ENCODE assay signal across 33 mouse cellular contexts in the genomic region with DNA sequence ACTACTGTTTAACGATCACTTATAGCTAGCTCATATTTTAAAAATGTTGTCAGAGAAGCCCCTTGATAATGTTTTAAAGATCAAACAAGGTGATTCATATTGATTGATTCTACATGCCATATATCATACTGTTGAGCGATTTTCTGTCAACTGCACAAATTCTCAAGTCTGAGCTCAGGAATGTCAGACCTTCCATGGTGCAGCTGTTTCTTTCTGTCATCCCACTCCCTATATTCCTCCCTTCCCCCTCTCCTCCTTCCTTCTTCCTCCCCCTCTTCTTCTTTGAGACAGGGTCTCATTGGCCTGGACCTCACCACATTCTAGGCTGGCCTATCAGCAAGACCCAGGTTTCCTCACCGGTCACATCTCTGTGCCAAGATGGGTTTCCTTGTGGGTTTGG. TPM values are rescaled to one million over a fixed set of nuclear protein-coding genes. Genes with fewer than 3 reads are reported as not detected.
DNase-seq lines count a peak whose midpoint lies in the region; ATAC-seq and TF ChIP-seq lines count a peak whose summit lies in the region.
"Had no signal": no experiment of that assay in that cellular context is flagged by ENCODE, and none has a peak within 500 bp of the region (broad histone marks: within the 10 kb centered on the region; RNA-seq: fewer than 3 reads in every experiment).

No protein-coding gene starts in this region.

- H3K4me1 ChIP-seq in heart, embryonic 11.5 days (ENCODE audit: control insufficient read depth, insufficient read depth, low read length), result peaks cover 42% of the 10 kb centered on the region
- H3K4me1 ChIP-seq in limb, embryonic 12.5 days (replicated peaks), result peaks cover 6% of the 10 kb centered on the region
- peaks cover 9% of the 10 kb centered on the region for H3K4me1 ChIP-seq in limb, embryonic 10.5 days
- H3K4me1 ChIP-seq in hindbrain, embryonic 11.5 days (replicated peaks; ENCODE audit: control insufficient read depth, insufficient read depth, low read length), result no peaks in the 10 kb centered on the region

- H3K79me2 ChIP-seq in myocyte (ENCODE audit: control insufficient read depth, insufficient read depth), result no peaks in the 10 kb centered on the region

- peak overlapping the region; percentile 80; the same call in 1 of the 2 replicates for H3K27ac ChIP-seq in heart, embryonic 11.5 days (ENCODE audit: low read depth, low read length)
- H3K27ac ChIP-seq in limb, embryonic 12.5 days, result peak overlapping the region; percentile 56; the same call in 1 of the 2 replicates
- H3K27ac ChIP-seq in limb, embryonic 10.5 days, result no peak overlapping the region
- no peak overlapping the region for H3K27ac ChIP-seq in hindbrain, embryonic 11.5 days (ENCODE audit: low read depth, low read length)
- H3K27ac ChIP-seq: embryonic facial prominence, embryonic 10.5 days; embryonic facial prominence, embryonic 13.5 days; forebrain, embryonic 12.5 days; forebrain, embryonic 15.5 days; hindbrain, embryonic 10.5 days; hindbrain, embryonic 14.5 days; hindbrain, postnatal 0 days had no signal

- H3K4me3 ChIP-seq in heart, embryonic 11.5 days (ENCODE audit: low read depth, low read length), result no peak overlapping the region
- H3K4me3 ChIP-seq in limb, embryonic 12.5 days (replicated peaks), result no peak overlapping the region
- H3K4me3 ChIP-seq in limb, embryonic 10.5 days, result no peak overlapping the region
- H3K4me3 ChIP-seq in myocyte, result no peak overlapping the region
- H3K4me3 ChIP-seq in hindbrain, embryonic 11.5 days (ENCODE audit: low read depth, low read length), result no peak overlapping the region
- H3K4me3 ChIP-seq: embryonic facial prominence, embryonic 10.5 days; embryonic facial prominence, embryonic 13.5 days; erythroblast, embryonic 14.5 days; forebrain, embryonic 12.5 days; forebrain, embryonic 15.5 days; heart, embryonic 15.5 days; hindbrain, embryonic 10.5 days had no signal

- no peak for DNase-seq in heart, adult 18-20 months
- no peak for DNase-seq in limb, embryonic 10.5 days (ENCODE audit: low spot score)
- DNase-seq in cerebellum, adult 11-12 months, result no peak
- no peak for DNase-seq in hindbrain, embryonic 11.5 days (ENCODE audit: low spot score)
- DNase-seq: adrenal gland, postnatal 10 days; adrenal gland, postnatal 36 days; cerebellum, adult 11 months; cerebellum, adult 8-10 months; cerebellum, postnatal 10 days; cerebellum, postnatal 36 days; gastrocnemius, postnatal 10 days; gastrocnemius, postnatal 36 days; heart, postnatal 36 days; kidney, adult 18-20 months had no signal

- TF ChIP-seq POLR2A in myocyte (IDR thresholded peaks at IDR 0.05; ENCODE audit: insufficient read length, low read depth), result no peak

- no peaks in the 10 kb centered on the region for H3K27me3 ChIP-seq in heart, embryonic 11.5 days (ENCODE audit: control insufficient read depth, insufficient read depth, low read length)
- H3K27me3 ChIP-seq in limb, embryonic 12.5 days, result no peaks in the 10 kb centered on the region
- no peaks in the 10 kb centered on the region for H3K27me3 ChIP-seq in limb, embryonic 10.5 days (ENCODE audit: low read depth, poor library complexity, severe bottlenecking)
- no peaks in the 10 kb centered on the region for H3K27me3 ChIP-seq in myocyte (ENCODE audit: control insufficient read depth, insufficient read depth, insufficient read length)
- H3K27me3 ChIP-seq in hindbrain, embryonic 11.5 days (ENCODE audit: control insufficient read depth, insufficient read depth, low read length), result no peaks in the 10 kb centered on the region
- H3K27me3 ChIP-seq: CH12.LX; embryonic facial prominence, embryonic 13.5 days; forebrain, embryonic 12.5 days; forebrain, embryonic 15.5 days; heart, embryonic 15.5 days; Patski had no signal

- no peak overlapping the region for H3K9ac ChIP-seq in heart, embryonic 11.5 days (ENCODE audit: low read depth, low read length)
- H3K9ac ChIP-seq in limb, embryonic 12.5 days (replicated peaks), result no peak overlapping the region
- H3K9ac ChIP-seq in hindbrain, embryonic 11.5 days (ENCODE audit: low read depth, low read length), result no peak overlapping the region
- H3K9ac ChIP-seq: embryonic facial prominence, embryonic 13.5 days; forebrain, embryonic 12.5 days; forebrain, embryonic 15.5 days; heart, embryonic 15.5 days; hindbrain, embryonic 14.5 days had no signal

- no peaks in the 10 kb centered on the region for H3K36me3 ChIP-seq in heart, embryonic 11.5 days (ENCODE audit: control insufficient read depth, insufficient read depth, low read length)
- H3K36me3 ChIP-seq in limb, embryonic 12.5 days, result no peaks in the 10 kb centered on the region
- H3K36me3 ChIP-seq in limb, embryonic 10.5 days, result no peaks in the 10 kb centered on the region
- no peaks in the 10 kb centered on the region for H3K36me3 ChIP-seq in myocyte (ENCODE audit: control insufficient read depth, insufficient read depth)
- no peaks in the 10 kb centered on the region for H3K36me3 ChIP-seq in hindbrain, embryonic 11.5 days (ENCODE audit: control insufficient read depth, insufficient read depth, low read length)
- H3K36me3 ChIP-seq: embryonic facial prominence, embryonic 10.5 days; embryonic facial prominence, embryonic 13.5 days; forebrain, embryonic 12.5 days; forebrain, embryonic 15.5 days; G1E; heart, embryonic 15.5 days; hindbrain, embryonic 10.5 days had no signal

- H3K4me2 ChIP-seq in heart, embryonic 11.5 days, result peak overlapping the region; percentile 49; the same call in 1 of the 2 replicates
- no peak overlapping the region for H3K4me2 ChIP-seq in limb, embryonic 12.5 days
- no peak overlapping the region for H3K4me2 ChIP-seq in myocyte (ENCODE audit: low read depth)
- H3K4me2 ChIP-seq in hindbrain, embryonic 11.5 days (replicated peaks; ENCODE audit: low read depth, low read length), result no peak overlapping the region
- H3K4me2 ChIP-seq: embryonic facial prominence, embryonic 13.5 days; forebrain, embryonic 12.5 days; forebrain, embryonic 15.5 days; hindbrain, embryonic 14.5 days had no signal

- no peaks in the 10 kb centered on the region for H3K9me3 ChIP-seq in heart, embryonic 11.5 days (replicated peaks; ENCODE audit: control insufficient read depth, low read length)
- no peaks in the 10 kb centered on the region for H3K9me3 ChIP-seq in limb, embryonic 12.5 days
- H3K9me3 ChIP-seq in limb, embryonic 10.5 days (replicated peaks), result no peaks in the 10 kb centered on the region
- H3K9me3 ChIP-seq in hindbrain, embryonic 11.5 days (ENCODE audit: control insufficient read depth, low read length), result no peaks in the 10 kb centered on the region
- H3K9me3 ChIP-seq: embryonic facial prominence, embryonic 10.5 days; embryonic facial prominence, embryonic 13.5 days; forebrain, embryonic 12.5 days; forebrain, embryonic 15.5 days; heart, embryonic 15.5 days; hindbrain, embryonic 10.5 days had no signal

- no peak overlapping the region for H3ac ChIP-seq in myocyte (ENCODE audit: control insufficient read depth, insufficient read length)

- ATAC-seq in heart, embryonic 11.5 days (replicated peaks; ENCODE audit: insufficient number of reproducible peaks, low FRiP score, low TSS enrichment), result no peak
- no peak for ATAC-seq in limb, embryonic 12.5 days (ENCODE audit: insufficient number of reproducible peaks, insufficient read depth, low FRiP score, low TSS enrichment, low read depth)
- ATAC-seq in common myeloid progenitor, adult 5-6 weeks (replicated peaks; ENCODE audit: low read depth, poor library complexity, severe bottlenecking), result 0 out of 2 replicates have a peak, but pooled peaks have one; percentile 41
- ATAC-seq in hindbrain, embryonic 11.5 days (ENCODE audit: low FRiP score), result no peak
- ATAC-seq: forebrain, embryonic 15.5 days; hindbrain, postnatal 0 days; inflammation-experienced regulatory T-cells, adult 6 months; intestine, embryonic 16.5 days; Patski had no signal

- WGBS in heart, embryonic 11.5 days (ENCODE audit: insufficient replicate concordance), result 63% methylated on average over 3 of the region's 3 CpGs
- 70% methylated on average over 3 of the region's 3 CpGs for WGBS in limb, embryonic 12.5 days
- WGBS in limb, embryonic 10.5 days, result 81% methylated on average over 3 of the region's 3 CpGs
- WGBS in hindbrain, embryonic 11.5 days, result 85% methylated on average over 3 of the region's 3 CpGs

TF ChIP-seq in myocyte, 11 proteins besides CTCF, POLR2A, EP300 and RAD21:
- TF ChIP-seq POLR2AphosphoS2 (IDR thresholded peaks at IDR 0.05; ENCODE audit: insufficient read length, low read depth) (no peak), MYOD1 (IDR thresholded peaks at IDR 0.05; ENCODE audit: control insufficient read depth in 1 of 3, insufficient read length in 2 of 3, low read depth in 2 of 3) (peak in 2 of 3 experiments; percentile 80 to 87)

RNA-seq across cellular contexts. Expression of a gene that starts 12.0 kb away (rescaled TPM):
- polyA plus RNA-seq in heart, embryonic 11.5 days (2014; fragmentation: Nextera tagmentation; extraction: Ambion mirVana), result 35.6 and 53.3 TPM in 2 replicates
- 100 to 1,000 TPM in 1 of 2 experiments, 10 to 100 TPM in 1; 99.7 to 102 TPM for total RNA-seq in heart, adult 18-20 months (2021)
- polyA plus RNA-seq in limb, embryonic 12.5 days (2016; fragmentation: Nextera tagmentation; extraction: Ambion mirVana), result 10.3 and 10.7 TPM in 2 replicates
- 1.9 and 4.6 TPM in 2 replicates for polyA plus RNA-seq in limb, embryonic 10.5 days (2016; fragmentation: Nextera tagmentation; extraction: Ambion mirVana)
- not detected in 2 replicates for total RNA-seq in common myeloid progenitor, adult 5-6 weeks (2017)
- polyA plus RNA-seq in myocyte (2012; fragmentation: generic; extraction: Trizol), result 16.8 TPM
- polyA plus RNA-seq in hindbrain, embryonic 11.5 days (2014; fragmentation: Nextera tagmentation; extraction: Ambion mirVana), result 2.3 and 2.9 TPM in 2 replicates
- total RNA-seq: granulocyte monocyte progenitor cell, adult 5-6 weeks had no signal
- polyA plus RNA-seq: erythroblast, embryonic 14.5 days; G1E had no signal

Comparison
In these comparisons a context has a peak if more than half of its experiments do, and no peak if none do; other contexts are left out.
1. H3K27ac ChIP-seq: peak in heart, embryonic 11.5 days (single experiment) and limb, embryonic 12.5 days (single experiment); none in limb, embryonic 10.5 days (single experiment) and hindbrain, embryonic 11.5 days (single experiment).